Mouse (Mus musculus) small intestine, adult 2 months (tissue): ENCODE measurements around the gene Pou5f1. TPM values are rescaled to one million over a fixed set of nuclear protein-coding genes. Genes with fewer than 3 reads are reported as not detected.

Source experiments
- H3K27ac ChIP-seq: fragments of 200-500 bp; 2 replicates; pipeline ENCODE4 v1.5.1; 2012; ENCODE audit warnings: low read depth, low read length, control low read depth, inconsistent platforms; ENCODE audit not compliant: insufficient read depth
- H3K27me3 ChIP-seq: fragments of 200-500 bp; 2 replicates; pipeline ENCODE4 v1.6.1; 2012; ENCODE audit warnings: mild to moderate bottlenecking, moderate library complexity, low read length, inconsistent platforms; ENCODE audit not compliant: control insufficient read depth, insufficient read depth
- H3K36me3 ChIP-seq: fragments of 200-500 bp; 2 replicates; pipeline ENCODE4 v1.6.1; 2012; ENCODE audit warnings: mild to moderate bottlenecking, low read length, control low read depth, inconsistent platforms; ENCODE audit not compliant: control insufficient read depth, insufficient read depth
- H3K4me1 ChIP-seq: fragments of 200-500 bp; 2 replicates; pipeline ENCODE4 v1.6.1; 2012; ENCODE audit warnings: low read length, inconsistent platforms, mixed read lengths; ENCODE audit not compliant: control insufficient read depth, insufficient read depth, insufficient read length
- H3K4me3 ChIP-seq: fragments of 200-500 bp; 2 replicates; pipeline ENCODE4 v1.5.1; 2012; ENCODE audit warnings: low read depth, mild to moderate bottlenecking, control low read depth, inconsistent platforms, low read length, moderate library complexity
- CTCF ChIP-seq: fragments of 200-500 bp; IDR thresholded peaks from 2 replicates; pipeline ENCODE4 v1.5.1; 2012; ENCODE audit warnings: low read depth, mild to moderate bottlenecking, control low read depth, inconsistent platforms, low read length, moderate library complexity, mixed read lengths; ENCODE audit not compliant: insufficient replicate concordance, insufficient read length; ENCODE audit errors: extremely low read depth
- POLR2A ChIP-seq: fragments of 200-500 bp; IDR thresholded peaks from 2 replicates; pipeline ENCODE4 v1.6.1; 2012; ENCODE audit warnings: low read depth, mild to moderate bottlenecking, control low read depth, inconsistent platforms, low read length, moderate library complexity
- WGBS: fragments of 180-500 bp; shearing (Covaris S2); methylation state at CpG from one replicate; pipeline ENCODE4 v1.1.7; 2018; 5-methylcytosine and 5-hydroxymethylcytosine counted together
- polyA plus RNA-seq: library from polyadenylated mRNA; depleted of rRNA; stranded (reverse); fragments of >200 nt; gene quantifications from 2 replicates; pipeline ENCODE4 v1.2.3, GENCODE M21; 2012

Pou5f1 gene
- polyA plus RNA-seq, 1 experiment, result not detected

GRCm38 (mm10) chr17:35544001-35544400 lies 38.2 kb downstream of the Pou5f1 start:
- TF ChIP-seq POLR2A, result no peak
- no peak for TF ChIP-seq CTCF
- H3K4me3 ChIP-seq, result no peak overlapping the region
- H3K4me1 ChIP-seq, result 0 out of 2 replicates have a peak, but pooled peaks cover 2% of the 10 kb centered on the region
- 64% methylated on average over 6 of the region's 6 CpGs for WGBS
- H3K27me3 ChIP-seq, result no peaks in the 10 kb centered on the region
- H3K36me3 ChIP-seq, result no peaks in the 10 kb centered on the region
- H3K27ac ChIP-seq, result no peak overlapping the region

GRCm38 (mm10) chr17:35544680-35545079 lies 38.9 kb downstream of the Pou5f1 start:
- H3K36me3 ChIP-seq, result no peaks in the 10 kb centered on the region
- H3K27ac ChIP-seq, result no peak overlapping the region
- H3K27me3 ChIP-seq, result no peaks in the 10 kb centered on the region
- H3K4me3 ChIP-seq, result no peak overlapping the region
- TF ChIP-seq POLR2A (no peak), CTCF (peak; percentile 90; the same call in 1 of the 2 replicates)
- 30% methylated on average over 6 of the region's 6 CpGs for WGBS
- 0 out of 2 replicates have a peak, but pooled peaks cover 2% of the 10 kb centered on the region for H3K4me1 ChIP-seq

- TF ChIP-seq CTCF (no peak), POLR2A (no peak)
- Histone ChIP-seq H3K4me3 (no peak overlapping the region), H3K27ac (no peak overlapping the region), H3K27me3 (no peaks in the 10 kb centered on the region), H3K36me3 (no peaks in the 10 kb centered on the region), H3K4me1 (peaks cover 7% of the 10 kb centered on the region)
- WGBS, result 71% methylated on average over 2 of the region's 2 CpGs
Observed at GRCm38 (mm10) chr17:35547465-35547864, 41.6 kb downstream of the Pou5f1 start.

GRCm38 (mm10) chr17:35548636-35549035 lies 42.8 kb downstream of the Pou5f1 start:
- Histone ChIP-seq H3K27me3 (no peaks in the 10 kb centered on the region), H3K4me1 (peaks cover 5% of the 10 kb centered on the region), H3K36me3 (no peaks in the 10 kb centered on the region), H3K4me3 (no peak overlapping the region), H3K27ac (0 out of 2 replicates have a peak overlapping the region, but pooled peaks have one; percentile 4)
- TF ChIP-seq POLR2A (no peak), CTCF (no peak)
- 43% methylated on average over 5 of the region's 5 CpGs for WGBS

- Histone ChIP-seq H3K36me3 (no peaks in the 10 kb centered on the region), H3K4me1 (peaks cover 5% of the 10 kb centered on the region), H3K4me3 (no peak overlapping the region), H3K27ac (peak overlapping the region; percentile 71), H3K27me3 (no peaks in the 10 kb centered on the region)
- TF ChIP-seq CTCF (no peak), POLR2A (no peak)
- 58% methylated on average over 15 of the region's 15 CpGs for WGBS
Observed at GRCm38 (mm10) chr17:35549437-35550142, 43.8 kb downstream of the Pou5f1 start.

- Histone ChIP-seq H3K4me3 (no peak overlapping the region), H3K27me3 (no peaks in the 10 kb centered on the region), H3K36me3 (no peaks in the 10 kb centered on the region), H3K4me1 (peaks cover 5% of the 10 kb centered on the region), H3K27ac (peak overlapping the region; percentile 71)
- TF ChIP-seq CTCF (no peak), POLR2A (no peak)
- 94% methylated on average over 4 of the region's 4 CpGs for WGBS
Observed at GRCm38 (mm10) chr17:35550143-35550494, 44.3 kb downstream of the Pou5f1 start.

- WGBS, result 40% methylated on average over 8 of the region's 8 CpGs
- Histone ChIP-seq H3K27me3 (no peaks in the 10 kb centered on the region), H3K36me3 (no peaks in the 10 kb centered on the region), H3K4me1 (peaks cover 8% of the 10 kb centered on the region), H3K27ac (no peak overlapping the region), H3K4me3 (no peak overlapping the region)
- TF ChIP-seq POLR2A, result no peak
- no peak for TF ChIP-seq CTCF
Observed at GRCm38 (mm10) chr17:35550871-35551270, 45.1 kb downstream of the Pou5f1 start.
